ENCODE assay signal across 14 mouse cellular contexts in genomic region chr11:8680650-8681049, GRCm38 (mm10). TPM values are rescaled to one million over a fixed set of nuclear protein-coding genes. Genes with fewer than 3 reads are reported as not detected.
A peak's percentile ranks its signal among the peaks of the same experiment; 100 is the strongest.
DNase-seq lines count a peak whose midpoint lies in the region; ATAC-seq lines count a peak whose summit lies in the region.
"Had no signal": no experiment of that assay in that cellular context is flagged by ENCODE, and none has a peak within 500 bp of the region (broad histone marks: within the 10 kb centered on the region; RNA-seq: fewer than 3 reads in every experiment).

No protein-coding gene starts in this region.

- intact Hi-C loops in gastrocnemius, postnatal 36 days (cut with DNase I): no loop called here
- intact Hi-C loops in left cerebral cortex, postnatal 14 days (cut with DNase I): no loop called here

- no peaks in the 10 kb centered on the region for H3K36me3 ChIP-seq in limb, embryonic 10.5 days
- H3K36me3 ChIP-seq: heart, embryonic 10.5 days; liver, embryonic 15.5 days; midbrain, embryonic 10.5 days had no signal

- H3K27ac ChIP-seq in limb, embryonic 10.5 days: peak overlapping the region; percentile 66
- H3K27ac ChIP-seq: heart, embryonic 10.5 days; liver, embryonic 15.5 days; midbrain, embryonic 10.5 days had no signal

- no peaks in the 10 kb centered on the region for H3K27me3 ChIP-seq in limb, embryonic 10.5 days (ENCODE audit: low read depth, poor library complexity, severe bottlenecking)
- H3K27me3 ChIP-seq: liver, embryonic 15.5 days had no signal

- peak; percentile 47; the same call in 1 of the 2 replicates for ATAC-seq in frontal cortex, adult (ENCODE audit: low TSS enrichment)
- no peak for ATAC-seq in erythroid progenitor cell, adult 5-6 weeks (replicated peaks; ENCODE audit: low FRiP score, poor library complexity, severe bottlenecking)

- no peak for DNase-seq in frontal cortex, postnatal 10 days (ENCODE audit: low spot score in 2 of 2)
- peak; percentile 36 for DNase-seq in lung, postnatal 10 days
- DNase-seq in lung, postnatal 14 days: no peak
- no peak for DNase-seq in limb, embryonic 10.5 days (ENCODE audit: low spot score)
- DNase-seq in gastrocnemius, postnatal 36 days: no peak
- no peak for DNase-seq in left cerebral cortex, postnatal 14 days (ENCODE audit: low spot score in 2 of 2)
- DNase-seq: adrenal gland, postnatal 36 days; cerebellum, adult 11 months; kidney, adult 18-20 months had no signal

- H3K4me1 ChIP-seq in limb, embryonic 10.5 days: peaks cover 23% of the 10 kb centered on the region
- H3K4me1 ChIP-seq: liver, embryonic 15.5 days had no signal

- WGBS in limb, embryonic 10.5 days: 43% methylated on average over 7 of the region's 7 CpGs

- H3K4me3 ChIP-seq in limb, embryonic 10.5 days: no peak overlapping the region
- H3K4me3 ChIP-seq: heart, embryonic 10.5 days; liver, embryonic 15.5 days; midbrain, embryonic 10.5 days had no signal

- H3K9me3 ChIP-seq in limb, embryonic 10.5 days (replicated peaks): no peaks in the 10 kb centered on the region
- H3K9me3 ChIP-seq: heart, embryonic 10.5 days; liver, embryonic 15.5 days; midbrain, embryonic 10.5 days had no signal

RNA-seq across cellular contexts. Expression of gene Tns3, which starts 16.3 kb away (rescaled TPM):
- 28.2 and 35.6 TPM in 2 replicates for polyA plus RNA-seq in limb, embryonic 10.5 days (2016; fragmentation: Nextera tagmentation; extraction: Ambion mirVana)
- total RNA-seq in gastrocnemius, postnatal 36 days (2021): 1 to 10 TPM; 4.7 to 5.9 TPM
- total RNA-seq in erythroid progenitor cell, adult 5-6 weeks (2015; ENCODE audit: low replicate concordance): 6.1 and 6.3 TPM in 2 replicates
- 1.7 and 5.1 TPM in 2 replicates for total RNA-seq in erythroid progenitor cell, adult 5-6 weeks (2017; ENCODE audit: low replicate concordance)
- 10 to 100 TPM; 37.5 to 40.8 TPM for total RNA-seq in left cerebral cortex, postnatal 14 days (2021)

Comparison
In these comparisons a context has a peak if more than half of its experiments do, and no peak if none do; other contexts are left out.
1. RNA of gene Tns3, which starts 16.3 kb away (total RNA-seq): 37.5 to 40.8 TPM in left cerebral cortex, postnatal 14 days; 1.7 to 6.3 TPM in erythroid progenitor cell, adult 5-6 weeks and 4.7 to 5.9 TPM in gastrocnemius, postnatal 36 days; every median in the first group is over 4 times any median in the second.